Mouse (Mus musculus): ENCODE results near the gene Asb8. TPM values are rescaled to one million over a fixed set of nuclear protein-coding genes. Genes with fewer than 3 reads are reported as not detected.

Asb8 gene
- total RNA-seq, 4 experiments from 2014 or later = 50.8 to 53.6 (median 51.9) TPM

Other genes with a start within 250 kb of the Asb8 start
- gene Tmem106c, start 201.4 kb downstream of the Asb8 start, total RNA-seq (2022) = 10 to 100 TPM; 32.2 to 37.7 (median 34.1) TPM
- gene Col2a1, start 160.9 kb downstream of the Asb8 start, total RNA-seq (2022) = 1 to 10 TPM; 1.3 to 2.2 (median 1.6) TPM
- gene Pfkm, start 73.0 kb downstream of the Asb8 start, total RNA-seq (2022) = 100 to 1,000 TPM; 407 to 459 (median 428) TPM
- 10 to 100 TPM; 13.2 to 15.3 (median 13.9) TPM for gene Senp1, start 71.9 kb downstream of the Asb8 start, total RNA-seq (2022)
- gene Ccdc184, start 1.5 kb upstream of the Asb8 start, total RNA-seq (2022) = 10 to 100 TPM; 16.5 to 18.5 (median 18.2) TPM
- gene Olfr288, start 29.9 kb upstream of the Asb8 start, total RNA-seq (2022) = under 1 TPM in 1 of 4 experiments, not detected in 3; 0.37 TPM
- under 1 TPM in 2 of 4 experiments, not detected in 2; 0.17 to 0.35 TPM for gene Gm44579, start 55.4 kb upstream of the Asb8 start, total RNA-seq (2022)
- gene Olfr287, start 55.4 kb upstream of the Asb8 start, total RNA-seq (2022) = 1 to 10 TPM; 4.2 to 4.9 (median 4.5) TPM
- not detected for gene Olfr286, start 68.8 kb upstream of the Asb8 start, total RNA-seq (2022)
- gene H1fnt, start 91.7 kb upstream of the Asb8 start, total RNA-seq (2022) = not detected
- gene Zfp641, start 130.5 kb upstream of the Asb8 start, total RNA-seq (2022) = 1 to 10 TPM; 7.4 to 8.3 (median 8.1) TPM
- not detected for gene Olfr285, start 151.7 kb upstream of the Asb8 start, total RNA-seq (2022)
- gene Olfr284, start 175.4 kb upstream of the Asb8 start, total RNA-seq (2022) = not detected
- gene Olfr283, start 215.3 kb upstream of the Asb8 start, total RNA-seq (2022) = not detected